Mouse (Mus musculus): Measurements from ENCODE around the gene Arhgdia. TPM values are rescaled to one million over a fixed set of nuclear protein-coding genes. Genes with fewer than 3 reads are reported as not detected.

Gene Arhgdia
- polyA plus RNA-seq, 1 experiment from 2014 or later = 597 TPM

DNA sequence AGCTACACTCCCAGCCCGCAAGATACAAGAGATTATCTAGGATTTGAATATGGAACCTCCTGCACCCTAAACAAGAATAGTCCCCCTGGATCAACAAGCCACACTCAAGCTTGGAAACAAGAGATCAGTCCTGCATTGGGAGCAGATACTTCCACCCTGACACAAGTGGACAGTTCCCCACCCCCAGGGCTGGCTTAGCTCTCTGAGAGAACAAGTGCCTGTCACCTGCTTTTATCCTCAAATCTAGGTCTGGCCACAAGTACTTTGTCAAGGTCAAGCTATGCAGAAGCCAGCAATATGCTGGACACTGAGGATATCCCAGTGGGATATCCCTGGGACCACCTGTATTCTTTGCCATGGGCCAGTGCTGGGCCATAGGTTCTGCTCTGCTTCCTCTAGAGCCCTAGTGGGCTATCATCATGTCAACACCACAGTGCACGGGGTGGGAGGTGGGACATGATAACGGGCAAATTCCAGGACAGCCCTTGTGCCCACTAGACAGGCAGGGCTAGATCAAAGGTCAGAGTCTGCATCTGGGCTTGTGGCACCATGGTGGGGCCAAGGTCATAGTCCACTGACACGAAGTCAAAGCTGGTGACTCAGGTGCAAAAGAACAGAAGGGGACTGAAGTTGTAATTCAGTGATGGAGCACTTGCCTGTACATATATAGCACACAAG is 35.3 kb upstream of the Arhgdia start:
- H3K36me3 ChIP-seq (ENCODE audit: control insufficient read depth, insufficient read depth, low read length) = peaks cover 19% of the 10 kb centered on the region
- H3K9ac ChIP-seq (ENCODE audit: low read length) = peak overlapping the region; percentile 76
- peaks cover 11% of the 10 kb centered on the region for H3K4me1 ChIP-seq (ENCODE audit: control insufficient read depth, insufficient read depth, low read length)
- no peaks in the 10 kb centered on the region for H3K9me3 ChIP-seq (ENCODE audit: control insufficient read depth, low read length)
- H3K4me2 ChIP-seq (ENCODE audit: low read depth, severe bottlenecking) = peak overlapping the region; percentile 84
- no peaks in the 10 kb centered on the region for H3K27me3 ChIP-seq (ENCODE audit: control insufficient read depth, insufficient read depth, low read length)
- ATAC-seq (ENCODE audit: insufficient number of reproducible peaks, low FRiP score, low TSS enrichment, low read depth) (no peak), DNase-seq (ENCODE audit: low spot score) (no peak)
- H3K27ac ChIP-seq (replicated peaks; ENCODE audit: low read depth, low read length) = no peak overlapping the region
- H3K4me3 ChIP-seq (ENCODE audit: low read depth, low read length) = peak overlapping the region; percentile 72
- 52% methylated on average over 4 of the region's 4 CpGs for WGBS

DNA sequence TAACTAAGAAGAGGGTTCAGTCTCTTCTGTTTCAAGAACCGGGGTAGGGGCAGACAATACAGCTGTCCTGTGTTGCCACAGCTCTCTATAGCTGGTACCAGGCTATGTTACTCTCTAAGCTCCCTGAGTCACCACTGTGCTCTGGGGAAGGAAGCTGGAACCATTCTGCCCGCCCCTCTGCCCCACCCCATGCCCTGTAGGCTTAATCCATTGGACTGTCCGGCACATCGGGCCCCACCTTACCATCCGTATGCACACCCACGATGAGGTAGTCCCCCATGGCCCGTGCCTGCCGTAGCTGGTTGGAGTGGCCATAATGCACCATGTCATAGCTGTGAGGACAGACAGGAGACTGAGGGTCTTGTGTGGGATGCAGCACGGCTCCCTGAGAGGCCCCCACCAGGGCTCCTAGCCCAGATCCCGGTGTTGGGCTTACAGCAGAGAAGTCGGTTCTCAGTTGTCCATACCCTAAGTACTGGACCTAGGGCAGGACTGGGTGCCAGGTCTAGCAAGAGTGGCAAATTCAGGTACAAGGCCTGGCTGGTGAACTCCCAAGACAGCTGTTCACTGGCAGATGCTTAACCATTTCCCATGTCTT is 34.3 kb upstream of the Arhgdia start:
- Histone ChIP-seq H3K4me1 (ENCODE audit: control insufficient read depth, insufficient read depth, low read length) (peaks cover 11% of the 10 kb centered on the region), H3K9me3 (ENCODE audit: control insufficient read depth, low read length) (no peaks in the 10 kb centered on the region), H3K4me2 (ENCODE audit: low read depth, severe bottlenecking) (no peak overlapping the region), H3K36me3 (ENCODE audit: control insufficient read depth, insufficient read depth, low read length) (peaks cover 16% of the 10 kb centered on the region), H3K4me3 (ENCODE audit: low read depth, low read length) (no peak overlapping the region), H3K27me3 (ENCODE audit: control insufficient read depth, insufficient read depth, low read length) (no peaks in the 10 kb centered on the region), H3K9ac (ENCODE audit: low read length) (no peak overlapping the region), H3K27ac (replicated peaks; ENCODE audit: low read depth, low read length) (no peak overlapping the region)
- 90% methylated on average over 11 of the region's 11 CpGs for WGBS
- no peak for DNase-seq (ENCODE audit: low spot score)
- ATAC-seq (ENCODE audit: insufficient number of reproducible peaks, low FRiP score, low TSS enrichment, low read depth) = no peak

DNA sequence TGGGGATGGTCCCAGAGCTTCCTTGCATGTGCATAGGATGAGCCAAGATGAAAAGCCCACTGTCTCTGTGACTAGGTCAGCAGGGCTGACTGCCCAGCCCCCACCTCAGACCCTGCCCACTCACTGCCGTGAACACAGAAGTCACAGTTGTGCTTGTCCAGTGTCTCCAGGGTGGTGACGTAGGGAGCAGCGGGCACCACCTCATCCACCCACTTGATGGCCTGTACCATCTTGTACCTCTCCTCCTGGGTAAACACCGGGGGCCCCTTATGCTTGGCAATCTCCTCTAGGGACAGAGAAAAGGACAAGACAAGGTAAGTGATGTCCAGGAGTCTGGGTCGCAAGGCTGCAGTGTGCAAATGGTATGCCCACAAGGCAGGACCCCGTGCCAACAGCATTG is 33.7 kb upstream of the Arhgdia start:
- no peak overlapping the region for H3K9ac ChIP-seq (ENCODE audit: low read length)
- no peaks in the 10 kb centered on the region for H3K9me3 ChIP-seq (ENCODE audit: control insufficient read depth, low read length)
- DNase-seq (ENCODE audit: low spot score) (no peak), ATAC-seq (ENCODE audit: insufficient number of reproducible peaks, low FRiP score, low TSS enrichment, low read depth) (no peak)
- H3K4me3 ChIP-seq (ENCODE audit: low read depth, low read length) = no peak overlapping the region
- WGBS = 97% methylated on average over 6 of the region's 6 CpGs
- no peaks in the 10 kb centered on the region for H3K27me3 ChIP-seq (ENCODE audit: control insufficient read depth, insufficient read depth, low read length)
- no peak overlapping the region for H3K4me2 ChIP-seq (ENCODE audit: low read depth, severe bottlenecking)
- no peak overlapping the region for H3K27ac ChIP-seq (replicated peaks; ENCODE audit: low read depth, low read length)
- peaks cover 11% of the 10 kb centered on the region for H3K4me1 ChIP-seq (ENCODE audit: control insufficient read depth, insufficient read depth, low read length)
- peaks cover 11% of the 10 kb centered on the region for H3K36me3 ChIP-seq (ENCODE audit: control insufficient read depth, insufficient read depth, low read length)

DNA sequence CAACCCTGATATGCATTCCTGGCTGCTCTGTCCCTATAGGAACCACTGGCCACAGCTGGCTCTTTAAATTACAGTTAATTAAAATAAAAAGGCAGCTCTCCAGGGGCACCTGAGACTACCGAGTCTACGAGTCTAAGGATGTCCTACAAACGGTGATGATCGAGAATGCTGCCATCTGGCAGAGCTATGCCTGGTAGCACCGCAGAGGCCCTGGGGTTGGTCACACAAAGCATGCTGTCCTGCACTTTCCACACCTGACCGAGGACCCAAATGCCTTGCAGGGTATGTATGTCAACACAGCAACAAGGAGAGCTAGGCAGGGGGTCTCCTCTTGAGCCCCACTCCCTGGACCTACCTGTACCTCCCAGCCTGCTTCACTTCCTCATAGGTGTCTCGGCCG is 32.6 kb upstream of the Arhgdia start:
- H3K27me3 ChIP-seq (ENCODE audit: control insufficient read depth, insufficient read depth, low read length) = 0 out of 2 replicates have a peak, but pooled peaks cover 5% of the 10 kb centered on the region
- 88% methylated on average over 8 of the region's 8 CpGs for WGBS
- no peaks in the 10 kb centered on the region for H3K9me3 ChIP-seq (ENCODE audit: control insufficient read depth, low read length)
- no peak overlapping the region for H3K4me3 ChIP-seq (ENCODE audit: low read depth, low read length)
- H3K36me3 ChIP-seq (ENCODE audit: control insufficient read depth, insufficient read depth, low read length) = peaks cover 11% of the 10 kb centered on the region
- ATAC-seq (ENCODE audit: insufficient number of reproducible peaks, low FRiP score, low TSS enrichment, low read depth) (no peak), DNase-seq (ENCODE audit: low spot score) (no peak)
- no peak overlapping the region for H3K27ac ChIP-seq (replicated peaks; ENCODE audit: low read depth, low read length)
- H3K4me1 ChIP-seq (ENCODE audit: control insufficient read depth, insufficient read depth, low read length) = peaks cover 11% of the 10 kb centered on the region
- no peak overlapping the region for H3K9ac ChIP-seq (ENCODE audit: low read length)
- no peak overlapping the region for H3K4me2 ChIP-seq (ENCODE audit: low read depth, severe bottlenecking)

DNA sequence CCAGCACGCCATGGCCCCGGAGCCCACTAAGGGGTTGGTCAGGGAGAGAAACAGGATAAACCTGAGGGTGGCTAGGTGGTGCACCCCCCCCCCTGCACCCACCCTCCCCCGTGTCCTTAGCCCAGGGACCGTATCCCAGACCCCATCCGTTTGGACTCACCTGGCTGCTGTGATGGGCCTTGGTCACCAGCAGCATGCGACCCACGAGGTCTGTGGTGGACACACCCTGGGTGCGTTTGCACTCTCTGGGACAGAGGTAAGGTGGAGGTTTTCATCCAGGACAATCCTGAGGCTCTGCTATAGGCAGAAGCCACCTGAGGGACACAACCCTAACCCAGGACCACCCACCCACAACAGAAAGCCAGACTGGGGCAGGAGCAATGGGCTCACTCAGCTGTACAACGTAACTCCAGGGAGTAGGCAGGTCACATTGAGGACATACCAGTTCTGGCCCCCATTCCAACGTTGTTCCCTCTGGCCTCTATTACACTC is 32.1 kb upstream of the Arhgdia start:
- Histone ChIP-seq H3K9ac (ENCODE audit: low read length) (no peak overlapping the region), H3K27me3 (ENCODE audit: control insufficient read depth, insufficient read depth, low read length) (0 out of 2 replicates have a peak, but pooled peaks cover 6% of the 10 kb centered on the region), H3K4me2 (ENCODE audit: low read depth, severe bottlenecking) (no peak overlapping the region), H3K27ac (replicated peaks; ENCODE audit: low read depth, low read length) (no peak overlapping the region), H3K4me1 (ENCODE audit: control insufficient read depth, insufficient read depth, low read length) (peaks cover 16% of the 10 kb centered on the region), H3K36me3 (ENCODE audit: control insufficient read depth, insufficient read depth, low read length) (peaks cover 8% of the 10 kb centered on the region), H3K4me3 (ENCODE audit: low read depth, low read length) (no peak overlapping the region), H3K9me3 (ENCODE audit: control insufficient read depth, low read length) (no peaks in the 10 kb centered on the region)
- 86% methylated on average over 10 of the region's 10 CpGs for WGBS
- no peak for ATAC-seq (ENCODE audit: insufficient number of reproducible peaks, low FRiP score, low TSS enrichment, low read depth)
- DNase-seq (ENCODE audit: low spot score) = no peak

DNA sequence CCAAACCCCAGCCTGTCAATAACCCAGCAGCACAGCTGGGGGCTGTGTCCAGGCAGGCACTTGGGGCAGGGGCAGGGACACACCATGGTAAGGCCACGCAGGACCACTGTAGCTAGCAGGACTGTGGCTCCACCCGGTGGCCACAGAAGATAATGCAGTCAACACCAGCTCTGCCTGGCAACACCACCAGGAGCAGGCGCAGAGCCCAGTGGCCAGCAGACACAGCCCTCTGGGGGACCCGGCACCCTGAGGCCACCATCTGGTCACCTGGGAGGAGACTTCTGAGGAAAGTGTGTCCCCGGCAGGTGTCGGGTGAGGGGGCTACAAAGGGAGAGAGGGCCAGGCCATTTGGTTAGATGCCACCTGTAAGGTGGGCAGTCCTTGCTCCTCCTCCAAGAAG is 31.3 kb upstream of the Arhgdia start:
- H3K9me3 ChIP-seq (ENCODE audit: control insufficient read depth, low read length) = no peaks in the 10 kb centered on the region
- no peak overlapping the region for H3K4me2 ChIP-seq (ENCODE audit: low read depth, severe bottlenecking)
- H3K27ac ChIP-seq (replicated peaks; ENCODE audit: low read depth, low read length) = no peak overlapping the region
- ATAC-seq (ENCODE audit: insufficient number of reproducible peaks, low FRiP score, low TSS enrichment, low read depth) (no peak), DNase-seq (ENCODE audit: low spot score) (peak; percentile 78)
- 0 out of 2 replicates have a peak, but pooled peaks cover 6% of the 10 kb centered on the region for H3K27me3 ChIP-seq (ENCODE audit: control insufficient read depth, insufficient read depth, low read length)
- H3K4me3 ChIP-seq (ENCODE audit: low read depth, low read length) = no peak overlapping the region
- peaks cover 7% of the 10 kb centered on the region for H3K36me3 ChIP-seq (ENCODE audit: control insufficient read depth, insufficient read depth, low read length)
- WGBS = 36% methylated on average over 6 of the region's 6 CpGs
- H3K4me1 ChIP-seq (ENCODE audit: control insufficient read depth, insufficient read depth, low read length) = peaks cover 14% of the 10 kb centered on the region
- no peak overlapping the region for H3K9ac ChIP-seq (ENCODE audit: low read length)

DNA sequence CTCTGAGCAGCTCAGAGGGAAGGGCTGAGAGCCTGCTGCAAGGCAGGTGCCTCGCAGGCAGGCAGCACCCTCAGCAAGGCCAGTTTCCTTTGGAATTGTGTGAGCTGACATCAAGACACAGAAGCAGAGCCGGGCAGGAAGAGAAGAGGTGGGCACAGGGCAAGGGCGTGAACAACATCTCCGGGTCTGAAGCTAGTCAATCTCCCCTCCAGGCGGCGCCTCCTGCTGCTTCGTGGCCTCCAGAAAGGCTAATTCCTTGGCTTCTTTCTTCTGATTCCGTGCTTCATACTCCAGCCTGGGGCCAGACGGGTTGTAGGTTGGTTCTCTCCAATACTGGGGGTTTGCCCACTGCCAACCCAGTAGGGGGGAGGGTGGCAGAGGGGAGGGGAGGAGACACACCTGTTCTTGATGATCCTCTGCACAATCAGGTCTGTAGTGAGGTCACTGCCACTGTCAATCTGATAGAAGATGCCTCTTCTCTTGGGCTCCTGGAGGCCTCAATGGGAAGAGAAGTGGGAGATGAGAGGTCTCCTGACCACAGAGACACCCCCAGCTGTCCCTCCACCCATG is 29.1 kb upstream of the Arhgdia start:
- H3K27me3 ChIP-seq (ENCODE audit: control insufficient read depth, insufficient read depth, low read length) = 0 out of 2 replicates have a peak, but pooled peaks cover 10% of the 10 kb centered on the region
- H3K36me3 ChIP-seq (ENCODE audit: control insufficient read depth, insufficient read depth, low read length) = peaks cover 10% of the 10 kb centered on the region
- no peak for DNase-seq (ENCODE audit: low spot score)
- H3K9ac ChIP-seq (ENCODE audit: low read length) = no peak overlapping the region
- 84% methylated on average over 9 of the region's 9 CpGs for WGBS
- H3K4me1 ChIP-seq (ENCODE audit: control insufficient read depth, insufficient read depth, low read length) = peaks cover 6% of the 10 kb centered on the region; the same call in 1 of the 2 replicates
- no peak overlapping the region for H3K4me3 ChIP-seq (ENCODE audit: low read depth, low read length)
- ATAC-seq (ENCODE audit: insufficient number of reproducible peaks, low FRiP score, low TSS enrichment, low read depth) = no peak
- no peak overlapping the region for H3K27ac ChIP-seq (replicated peaks; ENCODE audit: low read depth, low read length)
- H3K4me2 ChIP-seq (ENCODE audit: low read depth, severe bottlenecking) = no peak overlapping the region
- no peaks in the 10 kb centered on the region for H3K9me3 ChIP-seq (ENCODE audit: control insufficient read depth, low read length)

DNA sequence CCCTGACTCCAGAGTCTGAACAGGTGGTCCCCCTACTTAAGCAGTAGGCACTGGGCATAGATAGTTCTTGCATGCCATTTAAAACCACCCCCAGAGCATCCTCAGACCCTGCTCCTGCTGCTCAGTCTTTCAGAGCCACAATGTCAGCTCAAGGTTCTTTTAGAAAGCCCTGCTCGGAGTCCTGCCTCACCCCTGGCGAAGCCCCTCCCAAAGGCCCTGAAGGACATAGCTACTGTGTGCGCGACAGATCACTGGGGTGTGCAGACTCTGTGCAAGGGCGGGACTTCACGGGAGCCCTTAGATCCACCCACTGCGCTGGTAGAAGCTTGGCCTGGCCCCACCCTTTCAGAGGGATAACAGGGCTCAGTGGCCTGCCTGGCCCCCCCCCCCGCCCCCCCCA is 27.8 kb upstream of the Arhgdia start:
- Histone ChIP-seq H3K4me2 (ENCODE audit: low read depth, severe bottlenecking) (no peak overlapping the region), H3K4me3 (ENCODE audit: low read depth, low read length) (no peak overlapping the region), H3K27me3 (ENCODE audit: control insufficient read depth, insufficient read depth, low read length) (0 out of 2 replicates have a peak, but pooled peaks cover 10% of the 10 kb centered on the region), H3K36me3 (ENCODE audit: control insufficient read depth, insufficient read depth, low read length) (peaks cover 10% of the 10 kb centered on the region), H3K27ac (replicated peaks; ENCODE audit: low read depth, low read length) (no peak overlapping the region), H3K9ac (ENCODE audit: low read length) (no peak overlapping the region; the same call in 1 of the 2 replicates), H3K9me3 (ENCODE audit: control insufficient read depth, low read length) (no peaks in the 10 kb centered on the region), H3K4me1 (ENCODE audit: control insufficient read depth, insufficient read depth, low read length) (peaks cover 6% of the 10 kb centered on the region; the same call in 1 of the 2 replicates)
- WGBS = 42% methylated on average over 8 of the region's 8 CpGs
- no peak for ATAC-seq (ENCODE audit: insufficient number of reproducible peaks, low FRiP score, low TSS enrichment, low read depth)
- DNase-seq (ENCODE audit: low spot score) = no peak
